Mouse (Mus musculus) mouse embryonic stem cell (cell line): ENCODE data around the gene Fam110a.

Experiments
- in situ Hi-C, 2 experiments: fragments of 300-500 bp; cut with MboI; formaldehyde crosslinking; loops; 1 replicate in 1 of 2; 3 replicates in 1 of 2; pipeline ENCODE4 v1.14.3; 2019 to 2020; ENCODE audit warnings: low sequenced_read_pairs in 2 of 2, low pct_unique_long_range_greater_than_20kb in 1 of 2, mixed read lengths in 1 of 2; ENCODE audit not compliant: unreplicated experiment in 1 of 2

The Fam110a gene

GRCm38 (mm10) chr2:151979470-151980354, at the start of gene Fam110a:
Gene Fam110a (minus strand): TSS chr2:151980219.
- in situ Hi-C loops, result loop anchor here in 1 of 2 experiments (5.0 kb wide), 1 partner anchor 37 kb away; no protein-coding TSS in a partner anchor

DNA sequence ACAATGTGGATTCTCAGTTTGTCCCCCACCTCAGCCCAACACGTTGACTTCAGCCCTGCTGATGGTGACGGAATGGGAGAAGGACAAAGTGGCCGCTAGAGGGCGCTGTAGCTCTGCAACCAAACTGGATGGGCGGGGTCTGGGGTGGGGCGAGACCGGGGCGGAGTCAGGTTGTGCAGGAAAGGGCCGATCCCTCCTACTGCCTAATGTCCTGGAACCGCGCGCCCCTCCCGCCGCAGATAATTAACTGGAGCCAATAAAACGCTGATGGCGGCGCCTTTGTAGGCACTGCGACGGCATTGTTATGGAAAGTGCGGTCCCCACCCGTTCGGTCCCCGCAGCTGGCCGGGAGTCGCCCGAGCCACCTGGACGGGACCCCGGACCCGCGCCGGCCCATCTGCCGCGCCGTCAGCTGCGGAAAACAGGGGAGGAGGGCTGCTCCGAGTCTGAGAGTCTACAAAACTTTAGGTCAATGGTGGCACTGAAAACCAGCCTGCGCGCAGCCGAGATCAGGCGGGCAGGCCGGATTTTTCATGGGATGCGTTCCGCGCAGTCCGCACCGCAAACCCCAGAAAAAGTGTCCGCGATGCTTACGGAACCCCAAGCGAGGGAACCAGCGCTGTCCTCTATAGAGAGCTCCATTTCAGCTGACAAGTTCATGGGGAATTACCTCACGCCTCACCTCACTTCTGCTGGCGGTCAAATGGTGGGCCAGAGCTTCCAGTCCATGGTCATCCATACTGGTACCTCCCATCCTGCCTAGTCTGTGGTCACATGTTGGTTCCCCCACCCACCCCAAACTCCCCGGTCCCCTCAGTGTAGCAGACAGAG, 49.4 kb upstream of the Fam110a start:
- in situ Hi-C loops, result loop anchor here in 1 of 2 experiments (5.0 to 10.0 kb wide), 2 partner anchors 58 to 165 kb away; no protein-coding TSS in a partner anchor

GRCm38 (mm10) chr2:152024883-152025422, 44.9 kb upstream of the Fam110a start:
- in situ Hi-C loops, result loop anchor here in 1 of 2 experiments (10.0 kb wide), 1 partner anchor 170 kb away; no protein-coding TSS in a partner anchor

GRCm38 (mm10) chr2:152022022-152022421, 42.0 kb upstream of the Fam110a start:
- in situ Hi-C loops, result loop anchor here in 1 of 2 experiments (10.0 kb wide), 1 partner anchor 173 kb away; no protein-coding TSS in a partner anchor

DNA sequence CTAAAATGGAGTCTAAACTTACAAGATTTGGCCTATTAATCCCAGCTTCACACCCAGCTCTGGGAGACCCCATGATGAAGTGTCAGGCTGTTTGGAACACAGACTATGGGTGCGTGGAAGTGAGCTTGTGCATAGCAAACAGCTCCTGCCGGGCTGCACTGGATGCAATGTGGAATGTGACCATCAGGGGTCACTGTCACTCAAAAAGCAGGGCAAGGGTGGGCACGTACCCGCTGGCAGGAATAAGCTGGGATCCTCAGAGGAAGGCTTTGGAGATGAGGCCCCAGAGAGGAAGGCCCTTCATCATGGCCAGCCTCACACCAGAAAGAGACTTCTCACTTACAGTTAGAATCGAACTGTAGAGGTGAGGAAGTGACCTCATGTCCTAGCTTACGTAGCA, 40.2 kb upstream of the Fam110a start:
- in situ Hi-C loops, result loop anchor here in 1 of 2 experiments (10.0 kb wide), 1 partner anchor 175 kb away; no protein-coding TSS in a partner anchor

GRCm38 (mm10) chr2:152016666-152017065, 36.6 kb upstream of the Fam110a start:
- in situ Hi-C loops, result no loop called here

DNA sequence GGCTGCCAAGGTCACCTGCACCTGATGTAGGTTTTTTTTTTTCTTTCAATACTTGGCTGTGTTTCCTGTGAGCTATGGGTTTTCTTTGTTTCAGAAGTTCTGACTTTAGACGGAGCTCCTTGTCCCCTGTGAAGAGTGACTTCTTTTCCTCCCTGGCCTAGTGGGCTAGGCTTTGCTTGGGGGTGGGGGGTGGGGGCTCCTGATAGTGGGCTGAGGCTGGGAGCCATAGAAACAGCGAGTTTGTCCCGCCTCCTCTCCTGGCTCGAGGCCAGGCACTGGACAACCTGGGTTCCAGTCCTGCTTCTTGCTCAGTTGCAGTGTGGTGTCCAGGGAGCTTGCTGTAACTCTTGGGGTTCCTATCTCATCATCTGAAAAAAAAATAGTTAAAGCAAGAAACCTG, 36.0 kb upstream of the Fam110a start:
- in situ Hi-C loops, result no loop called here

- in situ Hi-C loops, result no loop called here
These were observed 32.7 kb upstream of the Fam110a start for GRCm38 (mm10) chr2:152012701-152013100.

- in situ Hi-C loops, result no loop called here
These were observed 32.2 kb upstream of the Fam110a start for GRCm38 (mm10) chr2:152012222-152012621.

DNA sequence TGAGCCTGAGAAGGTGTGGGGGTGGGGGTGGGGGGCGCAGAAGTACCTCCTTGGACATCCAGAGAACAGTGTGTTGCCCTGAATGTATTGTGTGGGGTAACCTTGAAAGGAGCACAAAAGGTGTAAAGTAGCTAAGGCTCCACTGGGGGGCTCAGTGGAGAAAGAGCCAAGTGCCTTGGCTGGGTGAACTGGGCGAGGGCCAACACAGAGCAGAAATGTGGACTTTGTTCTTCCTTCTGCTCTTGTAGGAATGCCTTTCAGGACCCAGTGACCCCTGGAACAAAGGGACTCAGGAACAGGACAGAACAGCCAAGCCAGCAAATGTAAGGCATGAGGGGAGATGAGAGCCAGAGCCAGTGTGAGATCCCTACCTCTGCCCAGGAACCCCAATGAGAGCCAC, 31.7 kb upstream of the Fam110a start:
- in situ Hi-C loops, result no loop called here

- in situ Hi-C loops, result no loop called here
These were observed 30.6 kb upstream of the Fam110a start for GRCm38 (mm10) chr2:152010661-152011060.

DNA sequence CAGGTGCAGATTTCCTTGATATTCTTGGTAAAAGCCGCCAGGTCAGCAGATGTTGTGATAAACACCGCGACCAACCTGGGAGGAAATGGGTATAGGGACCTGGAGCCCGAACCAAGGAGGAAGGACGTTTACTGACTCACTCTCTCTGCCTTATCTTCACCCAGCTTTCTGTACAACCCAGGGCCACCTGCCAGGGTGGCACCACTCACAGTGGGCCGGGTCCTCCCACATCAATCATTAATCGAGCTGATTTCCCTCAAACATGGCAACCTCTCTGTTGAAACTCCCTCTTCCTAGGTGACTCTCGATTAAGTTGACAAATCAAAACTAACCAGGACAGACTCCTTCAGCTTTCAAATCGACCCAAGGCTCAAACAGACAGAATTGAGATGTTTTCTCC, 30.2 kb upstream of the Fam110a start:
- in situ Hi-C loops, result no loop called here

DNA sequence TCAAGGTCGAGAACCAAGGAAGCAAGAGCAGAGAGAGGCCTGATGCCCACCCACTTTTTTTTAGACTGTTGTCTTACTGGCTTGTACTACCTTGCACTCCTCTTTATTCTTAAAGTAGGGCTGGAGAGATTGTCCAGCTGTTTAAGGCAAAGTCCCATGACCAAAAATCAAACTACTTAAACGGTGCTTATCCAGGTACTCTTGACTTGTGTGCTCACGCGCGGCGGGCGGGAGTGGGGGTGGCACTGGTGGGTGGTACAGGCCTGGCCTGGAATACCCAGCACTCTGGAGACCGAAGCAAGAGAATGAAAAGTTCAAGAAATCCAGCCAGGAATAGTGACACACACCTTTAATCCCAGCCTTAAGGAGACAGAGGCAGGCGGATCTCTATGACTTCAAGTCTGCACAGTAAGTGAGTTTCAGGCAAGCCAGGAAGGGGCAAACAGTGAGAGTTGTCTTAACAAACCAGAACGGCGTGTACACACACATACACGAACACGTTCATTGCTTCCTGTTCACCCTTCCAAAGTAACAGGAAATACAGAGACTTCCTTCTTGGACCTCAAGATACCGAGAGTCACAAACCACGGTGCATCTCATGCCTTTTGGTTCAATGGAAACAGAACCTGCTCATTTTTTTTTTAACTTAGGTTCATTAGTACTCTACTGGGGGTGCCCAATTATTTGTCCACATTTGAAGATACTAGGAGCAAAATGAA, 29.2 kb upstream of the Fam110a start:
- in situ Hi-C loops, result no loop called here

DNA sequence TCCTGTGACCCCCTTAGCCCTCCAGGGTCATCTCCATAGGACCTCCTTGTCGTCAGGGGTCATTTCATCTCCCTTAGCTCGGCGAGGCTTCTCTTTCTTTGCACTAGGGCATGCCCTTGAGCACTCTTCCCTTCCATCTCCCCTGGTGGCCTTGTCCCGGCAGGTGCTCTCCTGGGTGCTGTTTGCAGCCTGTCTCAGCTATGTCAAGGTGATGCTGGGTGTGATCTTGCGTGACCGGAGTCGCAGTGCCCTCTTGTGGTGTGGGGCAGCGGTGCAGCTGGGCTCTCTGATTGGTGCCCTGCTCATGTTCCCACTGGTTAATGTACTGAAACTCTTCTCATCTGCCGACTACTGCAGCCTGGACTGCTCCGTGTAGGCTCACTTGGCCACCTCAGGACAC, 27.8 kb upstream of the Fam110a start:
- in situ Hi-C loops, result no loop called here

GRCm38 (mm10) chr2:152002529-152002928, 22.5 kb upstream of the Fam110a start:
- in situ Hi-C loops, result no loop called here

DNA sequence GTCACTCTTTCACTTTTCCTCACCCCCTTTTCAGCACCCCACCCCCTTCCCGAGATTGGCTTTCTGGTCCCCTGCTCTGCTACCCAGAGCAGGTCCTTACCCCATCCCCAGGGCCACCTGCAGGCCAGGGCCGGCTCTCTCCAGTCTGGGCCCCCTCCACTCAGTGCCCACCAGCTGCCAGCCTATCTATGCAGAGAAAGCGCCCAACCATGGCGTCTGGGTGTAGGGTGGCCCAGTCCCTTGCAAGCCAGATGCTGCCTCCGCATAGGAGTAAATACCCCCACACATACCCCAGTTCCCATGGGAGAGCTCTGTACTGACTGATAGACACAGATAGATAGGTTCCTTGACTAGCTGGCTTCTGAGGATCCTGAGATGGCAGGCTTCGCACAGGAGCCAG, 20.7 kb upstream of the Fam110a start:
- in situ Hi-C loops, result no loop called here

- in situ Hi-C loops, result no loop called here
These were observed 20.3 kb upstream of the Fam110a start for GRCm38 (mm10) chr2:152000291-152000679.

DNA sequence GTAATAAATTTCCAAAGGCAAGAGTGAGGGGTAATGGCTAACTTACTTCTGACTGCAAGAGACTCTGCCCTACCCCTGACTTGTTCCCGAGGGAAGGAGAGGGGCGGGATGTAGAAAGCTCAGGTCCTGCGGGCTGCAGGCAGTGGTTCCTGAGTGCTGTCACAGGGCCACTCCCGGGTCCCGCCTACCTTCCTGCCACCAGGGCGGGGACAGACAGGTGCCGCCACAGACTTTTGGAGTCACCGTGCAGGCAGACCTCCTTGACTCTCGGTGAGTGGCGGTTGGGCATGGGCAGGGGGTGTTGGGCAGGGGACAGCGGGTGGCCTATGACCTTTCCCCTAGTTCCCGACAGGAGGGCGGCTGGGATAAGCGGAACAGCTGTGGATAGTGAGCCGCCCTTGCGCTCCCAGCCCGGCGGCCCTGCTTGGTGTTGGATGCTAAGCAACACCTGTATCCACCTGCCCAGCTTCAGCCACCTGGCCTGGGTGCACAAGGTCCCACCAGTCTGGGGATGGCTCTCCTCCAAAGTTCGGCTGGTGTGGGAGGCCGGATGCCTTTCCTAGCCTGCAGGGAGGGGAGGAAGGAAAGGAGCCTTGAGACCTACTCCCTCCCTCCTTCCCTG, 19.8 kb upstream of the Fam110a start:
- in situ Hi-C loops, result loop anchor here (5.0 to 10.0 kb wide), 2 partner anchors 122 to 125 kb away; no protein-coding TSS in a partner anchor
